Mouse (Mus musculus) lung, adult 2 months (tissue): ENCODE results near the gene Cenpq.

Source experiments
- CTCF ChIP-seq: fragments of 200-500 bp; IDR thresholded peaks from 2 replicates; pipeline ENCODE4 v1.5.1; 2011; ENCODE audit warnings: mild to moderate bottlenecking, low read length, control low read depth; ENCODE audit not compliant: insufficient read depth
- POLR2A ChIP-seq: fragments of 200-500 bp; IDR thresholded peaks from 2 replicates; pipeline ENCODE4 v1.6.1; 2011; ENCODE audit warnings: low read depth, mild to moderate bottlenecking, control low read depth, low read length, borderline replicate concordance; ENCODE audit errors: extremely low read depth

DNA sequence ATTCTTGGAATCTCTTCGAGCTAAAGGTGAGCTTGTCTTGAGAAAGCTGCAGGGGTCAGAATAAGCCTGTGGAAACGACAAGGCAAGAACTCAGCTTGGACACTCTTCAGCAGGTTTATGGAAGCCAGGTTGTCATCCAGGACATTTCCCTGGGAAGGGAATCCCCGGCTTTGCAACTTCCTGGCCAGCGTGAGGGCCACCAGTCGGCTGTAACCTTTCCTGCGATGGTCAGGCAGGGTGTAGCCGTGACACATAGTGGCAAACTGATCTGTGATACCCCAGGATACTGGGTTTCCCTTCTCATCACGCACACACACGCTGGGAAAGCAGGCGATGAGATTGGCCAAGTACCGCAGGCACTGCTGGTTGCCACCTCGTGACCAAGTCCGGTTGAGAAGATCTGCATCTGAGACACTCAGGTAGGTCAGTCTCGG is 30.1 kb downstream of the Cenpq start:
- TF ChIP-seq POLR2A (no peak), CTCF (no peak)
